Mouse (Mus musculus): Measurements from ENCODE around the gene Tfrc. TPM values are rescaled to one million over a fixed set of nuclear protein-coding genes. Genes with fewer than 3 reads are reported as not detected.
"Not testable (repeated sequence)": the region's sequence is repeated elsewhere in the genome, so short reads cannot be mapped to it uniquely, and the experiment has no call there.

The Tfrc gene
- polyA plus RNA-seq, 1 experiment from 2014 or later = 50.5 TPM

GRCm38 (mm10) chr16:32614047-32614446 lies 5.3 kb downstream of the Tfrc start:
- Histone ChIP-seq H3K4me3 (no peak overlapping the region), H3K9me3 (no peaks in the 10 kb centered on the region), H3K27ac (no peak overlapping the region), H3K9ac (no peak overlapping the region), H3K27me3 (no peaks in the 10 kb centered on the region), H3K36me3 (peaks cover 31% of the 10 kb centered on the region), H3K4me2 (no peak overlapping the region), H3K4me1 (0 out of 2 replicates have a peak, but pooled peaks cover 3% of the 10 kb centered on the region)
- ATAC-seq (ENCODE audit: borderline replicate concordance, extremely low read depth, low FRiP score, low TSS enrichment) = no peak
- WGBS = 47% methylated on average over 4 of the region's 4 CpGs

DNA sequence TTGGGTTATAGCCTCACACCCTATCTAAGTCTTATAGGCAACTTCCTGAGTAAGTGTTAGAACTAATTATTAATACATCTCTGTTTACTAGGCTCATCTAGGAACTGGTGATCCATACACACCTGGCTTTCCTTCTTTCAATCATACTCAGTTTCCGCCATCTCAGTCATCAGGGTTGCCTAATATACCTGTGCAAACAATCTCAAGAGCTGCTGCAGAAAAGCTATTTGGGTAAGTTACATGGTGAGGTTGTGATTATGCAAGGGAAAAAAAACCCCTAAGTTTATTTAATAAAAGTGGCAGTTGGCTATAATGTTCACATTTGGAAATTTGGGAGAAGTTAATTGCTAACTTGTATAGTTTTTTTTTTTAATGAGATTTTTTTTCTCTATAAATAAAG lies 10.2 kb downstream of the Tfrc start:
- H3K4me2 ChIP-seq = no peak overlapping the region
- no peak overlapping the region for H3K27ac ChIP-seq
- H3K4me3 ChIP-seq = no peak overlapping the region
- no peaks in the 10 kb centered on the region for H3K4me1 ChIP-seq
- H3K36me3 ChIP-seq = peaks cover 65% of the 10 kb centered on the region
- H3K9ac ChIP-seq = no peak overlapping the region
- ATAC-seq (ENCODE audit: borderline replicate concordance, extremely low read depth, low FRiP score, low TSS enrichment) = no peak
- H3K27me3 ChIP-seq = no peaks in the 10 kb centered on the region
- no peaks in the 10 kb centered on the region for H3K9me3 ChIP-seq
- WGBS = 70% methylated on average over 1 of the region's 1 CpGs

GRCm38 (mm10) chr16:32628140-32628539 lies 19.4 kb downstream of the Tfrc start:
- Histone ChIP-seq H3K27ac (no peak overlapping the region), H3K9me3 (no peaks in the 10 kb centered on the region), H3K4me3 (no peak overlapping the region), H3K9ac (no peak overlapping the region), H3K36me3 (peaks cover 78% of the 10 kb centered on the region), H3K27me3 (no peaks in the 10 kb centered on the region), H3K4me2 (no peak overlapping the region), H3K4me1 (no peaks in the 10 kb centered on the region)
- no peak for ATAC-seq (ENCODE audit: borderline replicate concordance, extremely low read depth, low FRiP score, low TSS enrichment)
- 85% methylated on average over 8 of the region's 8 CpGs for WGBS

GRCm38 (mm10) chr16:32632328-32632824 lies 23.7 kb downstream of the Tfrc start:
- H3K9me3 ChIP-seq = no peaks in the 10 kb centered on the region
- H3K4me1 ChIP-seq = no peaks in the 10 kb centered on the region
- no peak overlapping the region for H3K4me3 ChIP-seq
- H3K4me2 ChIP-seq = no peak overlapping the region
- H3K36me3 ChIP-seq = peaks cover 44% of the 10 kb centered on the region
- WGBS = 90% methylated on average over 4 of the region's 4 CpGs
- no peak overlapping the region for H3K9ac ChIP-seq
- no peaks in the 10 kb centered on the region for H3K27me3 ChIP-seq
- ATAC-seq (ENCODE audit: borderline replicate concordance, extremely low read depth, low FRiP score, low TSS enrichment) = no peak
- H3K27ac ChIP-seq = no peak overlapping the region

- H3K9ac ChIP-seq = no peak overlapping the region
- no peak overlapping the region for H3K4me2 ChIP-seq
- no peaks in the 10 kb centered on the region for H3K9me3 ChIP-seq
- ATAC-seq (ENCODE audit: borderline replicate concordance, extremely low read depth, low FRiP score, low TSS enrichment) = no peak
- no peaks in the 10 kb centered on the region for H3K4me1 ChIP-seq
- H3K27me3 ChIP-seq = no peaks in the 10 kb centered on the region
- H3K27ac ChIP-seq = no peak overlapping the region
- no peak overlapping the region for H3K4me3 ChIP-seq
- 91% methylated on average over 4 of the region's 4 CpGs for WGBS
- H3K36me3 ChIP-seq = peaks cover 34% of the 10 kb centered on the region
Observed at GRCm38 (mm10) chr16:32633486-32634012, 24.8 kb downstream of the Tfrc start.

- H3K9me3 ChIP-seq = no peaks in the 10 kb centered on the region
- no peak overlapping the region for H3K4me2 ChIP-seq
- WGBS = 67% methylated on average over 5 of the region's 5 CpGs
- H3K27ac ChIP-seq = no peak overlapping the region
- H3K27me3 ChIP-seq = no peaks in the 10 kb centered on the region
- ATAC-seq (ENCODE audit: borderline replicate concordance, extremely low read depth, low FRiP score, low TSS enrichment) = no peak
- H3K9ac ChIP-seq = no peak overlapping the region
- H3K4me3 ChIP-seq = no peak overlapping the region
- H3K4me1 ChIP-seq = no peaks in the 10 kb centered on the region
- peaks cover 29% of the 10 kb centered on the region for H3K36me3 ChIP-seq
Observed at GRCm38 (mm10) chr16:32634183-32634582, 25.5 kb downstream of the Tfrc start.

DNA sequence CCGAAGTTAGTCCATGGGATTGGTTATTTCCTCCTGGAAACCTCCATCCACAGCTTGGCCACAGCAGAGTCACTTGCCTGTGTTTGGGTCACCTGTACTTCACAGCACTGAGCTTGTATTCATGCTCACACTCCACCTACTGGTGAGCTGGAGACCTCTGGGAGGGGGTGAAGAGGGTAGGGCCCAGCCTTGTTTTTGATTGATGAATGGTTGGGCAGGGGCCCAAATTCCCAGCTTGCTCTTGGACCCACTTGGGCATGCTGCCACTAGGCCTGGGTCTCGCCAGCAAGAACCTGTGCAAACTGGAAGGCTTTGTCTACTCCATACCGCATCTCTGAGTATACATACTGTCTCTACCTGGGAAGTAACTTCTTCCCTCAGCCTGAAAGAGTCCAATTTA lies 26.6 kb downstream of the Tfrc start:
- no peak overlapping the region for H3K27ac ChIP-seq
- no peak overlapping the region for H3K9ac ChIP-seq
- peaks cover 19% of the 10 kb centered on the region for H3K36me3 ChIP-seq
- H3K4me3 ChIP-seq = no peak overlapping the region
- no peaks in the 10 kb centered on the region for H3K27me3 ChIP-seq
- 53% methylated on average over 3 of the region's 3 CpGs for WGBS
- H3K4me1 ChIP-seq = no peaks in the 10 kb centered on the region
- no peak overlapping the region for H3K4me2 ChIP-seq
- ATAC-seq (ENCODE audit: borderline replicate concordance, extremely low read depth, low FRiP score, low TSS enrichment) = no peak; the same call in 1 of the 2 replicates
- H3K9me3 ChIP-seq = no peaks in the 10 kb centered on the region

- Histone ChIP-seq H3K9me3 (no peaks in the 10 kb centered on the region), H3K4me2 (no peak overlapping the region), H3K36me3 (peaks cover 13% of the 10 kb centered on the region), H3K9ac (no peak overlapping the region), H3K27me3 (no peaks in the 10 kb centered on the region), H3K4me1 (no peaks in the 10 kb centered on the region), H3K4me3 (no peak overlapping the region), H3K27ac (no peak overlapping the region)
- ATAC-seq (ENCODE audit: borderline replicate concordance, extremely low read depth, low FRiP score, low TSS enrichment) = no peak
- WGBS = 79% methylated on average over 3 of the region's 3 CpGs
Observed at GRCm38 (mm10) chr16:32636331-32636730, 27.6 kb downstream of the Tfrc start.

DNA sequence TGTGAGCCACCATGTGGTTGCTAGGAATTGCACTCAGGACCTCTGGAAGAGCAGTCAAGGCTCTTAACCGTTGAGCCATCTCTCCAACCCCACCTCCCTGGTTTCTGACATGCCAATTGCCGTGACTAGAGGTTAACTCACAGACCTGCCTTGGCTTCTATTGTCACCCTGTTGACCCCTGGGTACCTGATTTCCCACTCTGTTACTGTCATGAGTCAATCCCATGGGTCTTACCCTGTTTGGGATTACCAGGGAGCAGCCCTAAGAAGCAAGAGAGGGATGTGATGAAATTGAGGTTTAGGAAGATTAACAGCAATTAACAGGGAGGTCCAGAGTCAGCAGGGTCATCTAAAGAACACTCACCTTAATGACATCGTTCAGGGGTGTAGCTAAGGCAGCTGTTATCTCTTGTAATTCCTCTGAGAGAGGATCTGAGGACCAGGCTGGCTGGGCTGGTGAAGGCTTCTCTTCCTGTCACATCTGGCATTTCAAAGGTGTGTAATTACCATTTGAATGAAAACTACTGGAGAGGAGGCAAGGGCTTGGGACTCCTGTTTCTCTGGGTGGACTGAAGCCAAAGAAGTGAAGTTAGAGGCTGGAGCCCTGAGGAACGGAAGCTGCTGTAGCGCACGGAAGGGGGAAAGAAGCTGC lies 28.3 kb downstream of the Tfrc start:
- Histone ChIP-seq H3K9ac (no peak overlapping the region), H3K27ac (no peak overlapping the region), H3K4me1 (peaks cover 7% of the 10 kb centered on the region; the same call in 1 of the 2 replicates), H3K9me3 (no peaks in the 10 kb centered on the region), H3K36me3 (peaks cover 12% of the 10 kb centered on the region), H3K4me3 (no peak overlapping the region), H3K27me3 (no peaks in the 10 kb centered on the region), H3K4me2 (no peak overlapping the region)
- ATAC-seq (ENCODE audit: borderline replicate concordance, extremely low read depth, low FRiP score, low TSS enrichment) = no peak
- 30% methylated on average over 6 of the region's 6 CpGs for WGBS

- H3K9ac ChIP-seq = no peak overlapping the region
- H3K4me3 ChIP-seq = no peak overlapping the region
- H3K4me2 ChIP-seq = no peak overlapping the region
- H3K4me1 ChIP-seq = peaks cover 8% of the 10 kb centered on the region; the same call in 1 of the 2 replicates
- ATAC-seq (ENCODE audit: borderline replicate concordance, extremely low read depth, low FRiP score, low TSS enrichment) = peak; percentile 79
- H3K9me3 ChIP-seq = no peaks in the 10 kb centered on the region
- H3K27me3 ChIP-seq = no peaks in the 10 kb centered on the region
- H3K36me3 ChIP-seq = no peaks in the 10 kb centered on the region
- WGBS = 10% methylated on average over 8 of the region's 8 CpGs
- no peak overlapping the region for H3K27ac ChIP-seq
Observed at GRCm38 (mm10) chr16:32638476-32638875, 29.8 kb downstream of the Tfrc start.

DNA sequence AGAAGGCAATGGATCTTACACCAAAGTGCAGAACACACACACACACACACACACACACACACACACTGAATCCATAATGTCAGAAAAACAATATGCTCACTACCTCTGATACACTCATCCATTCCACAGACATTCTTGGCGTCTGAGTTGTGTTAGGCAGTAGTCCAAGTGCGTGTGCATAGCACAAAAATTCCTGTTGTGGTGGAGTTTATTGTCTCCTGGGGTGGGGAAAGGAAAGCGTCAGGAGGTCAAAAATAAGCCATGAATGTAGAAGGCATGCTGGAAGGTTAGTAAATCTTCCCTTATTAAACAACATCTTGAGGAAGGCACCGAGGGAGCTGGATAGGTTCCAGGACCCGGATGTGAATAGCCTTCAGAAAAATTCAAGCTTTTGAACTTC lies 31.4 kb downstream of the Tfrc start:
- Histone ChIP-seq H3K9ac (no peak overlapping the region), H3K4me1 (peaks cover 14% of the 10 kb centered on the region), H3K9me3 (no peaks in the 10 kb centered on the region), H3K4me3 (no peak overlapping the region), H3K27ac (no peak overlapping the region), H3K27me3 (no peaks in the 10 kb centered on the region), H3K36me3 (no peaks in the 10 kb centered on the region), H3K4me2 (no peak overlapping the region)
- ATAC-seq (ENCODE audit: borderline replicate concordance, extremely low read depth, low FRiP score, low TSS enrichment) = no peak
- WGBS = 33% methylated on average over 5 of the region's 5 CpGs

- H3K4me2 ChIP-seq; H3K9me3 ChIP-seq; H3K27ac ChIP-seq; H3K27me3 ChIP-seq; H3K4me3 ChIP-seq; ATAC-seq (ENCODE audit: borderline replicate concordance, extremely low read depth, low FRiP score, low TSS enrichment); H3K9ac ChIP-seq; H3K36me3 ChIP-seq: not testable (repeated sequence)
- H3K4me1 ChIP-seq = peaks cover 20% of the 10 kb centered on the region
- WGBS = 63% methylated on average over 2 of the region's 2 CpGs
Observed at GRCm38 (mm10) chr16:32640683-32641082, 32.0 kb downstream of the Tfrc start.

Measured in lung, embryonic 15.5 days (tissue).